In the genomic region with DNA sequence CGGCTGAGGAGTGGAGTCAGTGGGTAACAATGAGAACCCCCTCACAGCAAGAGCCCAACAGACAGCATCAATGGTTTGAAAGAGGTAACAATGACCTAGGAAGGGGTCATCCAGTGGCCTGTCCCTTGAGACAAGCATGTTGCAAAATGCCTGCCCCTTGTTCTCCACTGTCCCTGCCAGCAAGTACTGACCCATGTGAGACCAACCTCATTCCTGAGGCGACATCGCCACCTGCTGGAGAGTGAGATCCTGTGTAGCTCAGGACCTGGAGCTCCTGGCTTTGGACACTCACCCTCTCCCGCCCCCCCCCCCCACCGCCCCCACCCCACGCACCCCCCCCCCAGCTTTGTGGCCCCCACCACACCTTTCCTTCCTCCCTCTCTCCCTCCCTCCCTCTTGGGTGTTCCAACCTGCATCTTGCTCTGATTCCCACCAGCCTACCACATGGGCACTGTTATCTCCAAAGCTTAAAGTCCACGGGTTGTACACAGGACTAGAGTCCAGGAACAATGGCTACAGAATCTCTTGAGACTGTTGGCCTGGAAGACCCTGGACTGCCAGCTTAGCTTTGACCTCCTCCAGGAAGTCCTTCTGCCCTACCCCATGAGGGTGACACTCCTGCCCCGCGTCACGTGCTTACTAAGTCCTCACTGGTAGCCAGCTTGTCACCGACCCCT, we compare ENCODE assay signal across 8 mouse cellular contexts. TPM values are rescaled to one million over a fixed set of nuclear protein-coding genes. Genes with fewer than 3 reads are reported as not detected.
DNase-seq lines count a peak whose midpoint lies in the region; ATAC-seq and TF ChIP-seq lines count a peak whose summit lies in the region.

No protein-coding gene starts in this region.

- H3K27me3 ChIP-seq in hindbrain, postnatal 0 days (ENCODE audit: insufficient read depth, low read length), result no peaks in the 10 kb centered on the region

- no peaks in the 10 kb centered on the region for H3K36me3 ChIP-seq in hindbrain, postnatal 0 days (ENCODE audit: insufficient read depth, low read length)

- H3K9ac ChIP-seq in hindbrain, postnatal 0 days (replicated peaks; ENCODE audit: low read length), result no peak overlapping the region

- 65% methylated on average over 8 of the region's 11 CpGs for WGBS in hindbrain, postnatal 0 days

- TF ChIP-seq CTCF in hindbrain, postnatal 0 days (IDR thresholded peaks at IDR 0.05; ENCODE audit: low read depth), result peak; percentile 87

- no peak overlapping the region for H3K4me3 ChIP-seq in hindbrain, postnatal 0 days (ENCODE audit: low read length)

- H3K27ac ChIP-seq in hindbrain, postnatal 0 days, result no peak overlapping the region

- DNase-seq in NIH3T3 (ENCODE audit: low read depth), result peak; percentile 95
- peak; percentile 87 for DNase-seq in cerebellum, adult 9-11 months
- peak; percentile 86 to 94 for DNase-seq in frontal cortex, postnatal 36 days (ENCODE audit: low spot score in 2 of 2)
- peak; percentile 93 for DNase-seq in hindbrain, postnatal 0 days (ENCODE audit: low spot score)
- peak; percentile 90 to 98 for DNase-seq in left cerebral cortex, adult 18-20 months (ENCODE audit: low spot score in 2 of 2)
- peak; percentile 86 for DNase-seq in right cerebral cortex, adult 18-20 months
- DNase-seq in urinary bladder, postnatal 10 days (ENCODE audit: low spot score), result peak; percentile 82

- H3K9me3 ChIP-seq in hindbrain, postnatal 0 days (ENCODE audit: low read length), result 0 out of 2 replicates have a peak, but pooled peaks cover 3% of the 10 kb centered on the region

- peaks cover 6% of the 10 kb centered on the region; the same call in 1 of the 2 replicates for H3K4me1 ChIP-seq in hindbrain, postnatal 0 days (ENCODE audit: insufficient read depth, low read length)

- no peak overlapping the region for H3K4me2 ChIP-seq in hindbrain, postnatal 0 days (ENCODE audit: low read depth, low read length)

- ATAC-seq in hindbrain, postnatal 0 days, result peak; percentile 85
- ATAC-seq in megakaryocyte, adult 5-6 weeks (ENCODE audit: poor library complexity, severe bottlenecking), result peak; percentile 85

RNA-seq across cellular contexts. Expression of a gene that starts 22.0 kb away (rescaled TPM):
- total RNA-seq in hindbrain, postnatal 0 days (2014; rRNA removed), result 111 and 112 TPM in 2 replicates
- 88.8 and 89.8 TPM in 2 replicates for polyA plus RNA-seq in hindbrain, postnatal 0 days (2015; fragmentation: Nextera tagmentation; extraction: Ambion mirVana)
- 10 to 100 TPM; 82.6 to 90.6 TPM for total RNA-seq in left cerebral cortex, adult 18-20 months (2021)
- total RNA-seq in megakaryocyte, adult 5-6 weeks (2015), result 162 and 178 TPM in 2 replicates
- total RNA-seq in megakaryocyte, adult 5-6 weeks (2017), result 335 and 338 TPM in 2 replicates
